Mouse (Mus musculus) T-cell, adult 2 months (primary cell): ENCODE data around the gene Maneal.
A peak's percentile ranks its signal among the peaks of the same experiment; 100 is the strongest.

ENCODE experiments used
- DNase-seq: peaks from one replicate; pipeline ENCODE4 v3.0.0; 2022; ENCODE audit warnings: low spot score

The Maneal gene

GRCm38 (mm10) chr4:124849631-124850260, 12.2 kb downstream of the Maneal start:
- peak; percentile 9 for DNase-seq

- DNase-seq = peak; percentile 77
These were observed 14.4 kb downstream of the Maneal start for GRCm38 (mm10) chr4:124847573-124847972.

- peak; percentile 24 for DNase-seq
These were observed 18.5 kb downstream of the Maneal start for GRCm38 (mm10) chr4:124843493-124843892.

- DNase-seq = no peak
These were observed 21.0 kb downstream of the Maneal start for GRCm38 (mm10) chr4:124840998-124841397.

GRCm38 (mm10) chr4:124838035-124838700, 23.8 kb downstream of the Maneal start:
- no peak for DNase-seq

GRCm38 (mm10) chr4:124832796-124833195, 29.2 kb downstream of the Maneal start:
- no peak for DNase-seq

GRCm38 (mm10) chr4:124829671-124830070, 32.3 kb downstream of the Maneal start:
- no peak for DNase-seq

GRCm38 (mm10) chr4:124825371-124825965, 36.5 kb downstream of the Maneal start:
- DNase-seq = no peak

- DNase-seq = no peak
These were observed 37.0 kb downstream of the Maneal start for GRCm38 (mm10) chr4:124824967-124825366.

GRCm38 (mm10) chr4:124818832-124819231, 43.1 kb downstream of the Maneal start:
- no peak for DNase-seq

GRCm38 (mm10) chr4:124817803-124818202, 44.2 kb downstream of the Maneal start:
- no peak for DNase-seq

- DNase-seq = no peak
These were observed 46.1 kb downstream of the Maneal start for GRCm38 (mm10) chr4:124815901-124816300.

GRCm38 (mm10) chr4:124811347-124811975, 50.5 kb downstream of the Maneal start:
- DNase-seq = no peak

GRCm38 (mm10) chr4:124810056-124810455, 51.9 kb downstream of the Maneal start:
- DNase-seq = no peak

- no peak for DNase-seq
These were observed 52.7 kb downstream of the Maneal start for GRCm38 (mm10) chr4:124809136-124809883.

- DNase-seq = no peak
These were observed 53.5 kb downstream of the Maneal start for GRCm38 (mm10) chr4:124808511-124808910.
